Mouse (Mus musculus) lung, adult 2 months (tissue): ENCODE data around the gene Cfap45.

Experiments used
- CTCF ChIP-seq: fragments of 200-500 bp; IDR thresholded peaks from 2 replicates; pipeline ENCODE4 v1.5.1; 2011; ENCODE audit warnings: mild to moderate bottlenecking, low read length, control low read depth; ENCODE audit not compliant: insufficient read depth
- POLR2A ChIP-seq: fragments of 200-500 bp; IDR thresholded peaks from 2 replicates; pipeline ENCODE4 v1.6.1; 2011; ENCODE audit warnings: low read depth, mild to moderate bottlenecking, control low read depth, low read length, borderline replicate concordance; ENCODE audit errors: extremely low read depth

GRCm38 (mm10) chr1:172523699-172524101 lies 3.1 kb downstream of the Cfap45 start:
- TF ChIP-seq POLR2A, result no peak
- TF ChIP-seq CTCF, result no peak
